In the genomic region with DNA sequence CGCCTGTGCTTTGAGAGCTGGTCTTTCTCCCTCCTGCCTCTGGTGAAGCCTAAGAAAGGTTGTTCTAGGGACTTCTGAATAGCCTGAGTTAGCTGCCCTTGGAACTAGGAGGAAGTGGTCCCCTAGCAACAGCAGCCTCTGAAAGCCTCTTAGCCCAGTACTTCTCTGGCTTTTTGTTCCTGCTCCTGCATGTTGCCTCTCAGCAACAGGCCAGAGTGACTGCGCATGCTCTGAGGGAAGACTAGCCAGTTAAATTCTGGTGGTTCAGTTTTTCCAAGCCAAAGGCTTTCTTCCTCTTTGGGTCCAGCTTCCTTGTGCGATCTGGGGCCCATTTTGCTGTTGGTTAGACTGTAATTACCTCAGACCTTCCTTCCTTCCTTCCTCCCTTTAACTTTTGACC, we compare ENCODE assay signal across 8 mouse cellular contexts.
DNase-seq lines count a peak whose midpoint lies in the region; ATAC-seq lines count a peak whose summit lies in the region.

No protein-coding gene starts in this region.

- peak; percentile 16 for DNase-seq in cerebellum, adult 9-10 months
- no peak for DNase-seq in cerebellum, postnatal 36 days
- peak; percentile 14 for DNase-seq in urinary bladder, postnatal 14 days (ENCODE audit: low spot score)
- DNase-seq in urinary bladder, postnatal 36 days (ENCODE audit: low spot score in 2 of 2), result no peak
- DNase-seq in left cerebral cortex, postnatal 14 days (ENCODE audit: low spot score in 2 of 2), result peak; percentile 42 to 62
- DNase-seq in embryo, embryonic 9.5 days (ENCODE audit: extremely low spot score), result no peak

- ATAC-seq in monocyte, adult 5-6 weeks (replicated peaks; ENCODE audit: insufficient number of reproducible peaks, low FRiP score, low TSS enrichment, poor library complexity, severe bottlenecking), result peak; percentile 85
- ATAC-seq in CD4-positive, CD25-positive, alpha-beta regulatory T cell, adult 4 months, result no peak

- intact Hi-C loops in left cerebral cortex, postnatal 14 days (cut with DNase I), result no loop called here

Comparison
In these comparisons a context has a peak if more than half of its experiments do, and no peak if none do; other contexts are left out.
1. DNase-seq: peak in cerebellum, adult 9-10 months (single experiment), urinary bladder, postnatal 14 days (single experiment) and left cerebral cortex, postnatal 14 days (2 of 2); none in cerebellum, postnatal 36 days (0 of 2), urinary bladder, postnatal 36 days (0 of 2) and embryo, embryonic 9.5 days (single experiment).